Mouse (Mus musculus): Measurements from ENCODE around the gene Pkd1l1.

Gene Pkd1l1

DNA sequence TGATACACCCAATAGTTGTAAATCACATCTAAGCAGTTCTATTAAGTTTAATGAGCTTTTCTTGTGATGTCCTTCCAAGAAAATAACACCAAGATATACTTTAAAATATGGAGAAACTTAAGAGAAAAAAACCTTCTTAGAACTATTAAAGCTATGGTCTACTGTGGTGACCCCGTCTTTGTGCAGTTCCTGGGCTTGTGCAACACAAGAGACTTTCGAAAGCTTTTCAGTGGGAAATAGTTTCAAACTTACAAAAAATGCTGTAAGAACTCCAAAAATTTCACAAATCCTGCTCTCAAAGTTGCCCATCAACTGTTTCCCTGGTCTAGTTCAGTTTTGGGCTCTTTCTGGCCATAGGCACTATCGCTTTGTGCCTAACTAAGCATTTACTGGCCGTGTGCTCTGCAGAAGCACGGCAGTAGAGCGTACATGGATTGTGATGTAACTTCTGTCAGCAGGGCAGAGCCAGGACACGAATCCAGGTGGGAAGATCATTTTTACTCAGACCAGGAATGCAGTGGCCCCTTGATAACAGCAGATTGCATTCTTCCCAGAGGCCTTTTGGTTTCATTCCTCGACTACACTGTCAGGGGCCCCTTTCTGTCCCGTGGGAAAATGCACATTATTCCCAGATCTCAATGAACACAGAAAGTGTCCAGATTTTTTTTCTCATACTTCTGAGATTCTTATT lies 144.1 kb downstream of the Pkd1l1 start:
- in situ Hi-C loops (cut with MboI; ENCODE audit: low sequenced_read_pairs), result no loop called here

DNA sequence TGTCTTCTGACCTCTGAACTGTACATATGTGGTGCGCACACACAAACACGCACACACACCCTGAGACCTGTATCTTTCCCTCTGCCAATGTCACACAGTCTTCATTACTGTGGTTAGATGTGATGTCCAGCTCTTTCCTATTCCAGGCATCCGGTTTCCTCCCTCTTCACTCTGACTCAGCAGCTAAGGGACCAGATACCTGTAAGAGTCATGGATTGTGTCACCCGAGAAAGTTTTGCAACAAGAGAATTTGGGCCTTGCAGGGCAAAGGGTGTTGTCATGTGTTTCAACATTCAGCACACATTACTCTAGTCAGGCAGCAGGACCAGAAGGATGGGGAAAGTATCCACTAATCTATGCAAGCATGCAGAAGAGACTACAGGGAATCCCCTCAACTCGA lies 146.5 kb downstream of the Pkd1l1 start:
- in situ Hi-C loops (cut with MboI; ENCODE audit: low sequenced_read_pairs), result no loop called here

DNA sequence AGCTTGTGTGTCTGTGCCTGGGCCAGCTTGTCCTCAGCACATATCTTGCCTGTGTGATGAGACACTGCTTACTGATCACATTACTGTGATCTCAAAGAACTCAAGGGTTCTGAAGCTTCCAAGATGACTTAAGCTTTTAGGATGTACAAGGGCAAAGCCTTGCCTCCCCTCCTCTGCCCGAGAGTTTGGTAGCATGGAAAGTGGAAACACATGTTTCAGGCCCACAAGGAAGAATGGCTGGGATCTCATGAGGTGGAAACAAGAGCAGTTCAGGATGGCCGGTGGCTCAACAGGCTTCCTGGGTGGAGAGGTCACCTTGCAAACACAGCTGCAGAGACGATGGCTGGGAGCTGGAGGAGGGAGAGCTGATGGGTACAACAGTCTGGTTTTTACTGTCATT lies 147.0 kb downstream of the Pkd1l1 start:
- in situ Hi-C loops (cut with MboI; ENCODE audit: low sequenced_read_pairs), result no loop called here

DNA sequence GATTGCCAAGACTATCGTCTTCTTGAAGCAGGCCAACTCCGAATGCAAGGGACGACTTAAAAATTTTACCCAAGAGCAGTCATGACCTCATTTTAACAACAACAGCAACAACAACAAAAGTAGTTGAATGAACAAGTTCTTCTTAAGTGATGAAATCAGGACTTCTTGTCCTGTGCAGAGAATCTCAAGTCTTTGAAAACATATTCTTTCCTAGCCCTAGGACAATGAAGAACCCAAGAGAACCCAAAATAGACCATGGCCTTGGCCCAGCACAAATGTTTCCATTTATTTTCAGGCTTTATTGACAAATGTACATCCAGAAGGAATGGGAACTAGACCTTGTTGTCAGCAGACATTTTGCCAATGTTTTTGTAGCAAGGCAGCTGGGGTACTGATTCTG lies 147.7 kb downstream of the Pkd1l1 start:
- in situ Hi-C loops (cut with MboI; ENCODE audit: low sequenced_read_pairs), result no loop called here

DNA sequence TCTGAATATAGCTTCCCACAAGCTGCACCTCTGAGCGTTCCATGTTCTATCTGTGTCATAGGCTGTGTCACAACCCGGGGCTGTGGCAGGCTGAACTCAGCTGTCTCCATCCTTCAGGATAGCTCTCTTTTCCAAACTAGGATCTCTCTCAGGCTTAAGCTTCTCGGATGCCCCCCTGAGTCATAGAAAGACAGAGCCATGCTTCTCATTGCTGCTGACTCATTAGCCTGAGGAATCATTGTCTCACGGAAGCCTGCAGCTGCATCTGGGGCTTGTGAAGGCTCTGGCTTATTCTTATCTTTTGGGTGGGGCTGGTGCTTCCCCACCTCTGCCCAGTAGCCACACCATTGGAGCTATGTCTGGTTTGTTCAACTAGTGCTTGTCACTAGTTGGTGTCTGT lies 151.7 kb downstream of the Pkd1l1 start:
- in situ Hi-C loops (cut with MboI; ENCODE audit: low sequenced_read_pairs), result no loop called here

DNA sequence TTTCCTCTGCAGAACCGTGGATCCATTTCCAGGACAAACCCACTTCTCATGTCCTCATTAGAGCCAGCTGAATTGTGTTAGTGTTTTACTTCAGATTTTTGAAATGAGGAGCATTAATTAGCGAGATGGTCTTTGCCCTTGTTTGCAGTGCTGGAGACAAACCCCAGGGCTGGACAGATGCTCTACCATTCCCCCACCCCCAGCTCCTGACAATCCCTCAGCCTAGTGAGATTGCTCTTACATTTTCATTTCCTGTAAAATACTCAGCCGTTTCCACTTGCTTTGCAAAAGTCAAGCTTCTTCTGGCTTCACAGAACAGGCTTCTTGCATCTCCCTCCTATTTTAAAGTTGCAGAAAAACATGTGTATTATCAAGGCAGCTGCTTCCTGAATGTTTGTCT lies 155.7 kb downstream of the Pkd1l1 start:
- in situ Hi-C loops (cut with MboI; ENCODE audit: low sequenced_read_pairs), result no loop called here

DNA sequence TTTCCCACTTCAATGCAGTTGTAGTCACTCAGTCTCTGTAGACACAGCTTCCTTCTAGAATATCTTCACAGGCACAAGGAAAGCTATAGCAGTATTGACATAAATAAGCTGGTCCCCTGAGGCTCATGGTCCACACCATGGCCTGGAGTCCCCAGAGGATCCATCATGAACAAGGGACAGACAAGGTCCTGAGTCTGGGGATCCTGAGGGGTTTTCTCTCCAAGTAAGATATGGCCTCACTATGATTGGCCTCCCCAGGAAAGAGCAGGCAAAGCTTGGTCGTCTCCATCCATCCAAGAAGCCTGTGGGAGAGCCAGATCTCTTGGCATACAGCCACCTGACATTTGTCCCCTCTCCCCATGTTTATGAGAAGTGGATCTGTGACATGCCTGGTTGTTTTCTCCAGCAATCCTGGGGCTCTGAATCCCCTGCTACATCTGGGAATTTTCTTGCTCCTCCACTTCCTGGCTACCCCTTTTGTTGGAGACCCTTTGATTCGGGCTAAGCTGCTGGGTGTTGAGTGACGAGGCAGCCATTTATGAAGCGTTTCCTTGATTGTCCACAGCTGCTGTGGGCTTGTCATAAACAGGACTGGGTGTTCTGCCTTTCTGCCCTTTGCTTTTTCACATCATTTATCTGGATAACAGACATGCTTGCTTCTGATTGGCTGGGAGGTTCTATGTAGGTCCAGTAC lies 158.8 kb downstream of the Pkd1l1 start:
- in situ Hi-C loops (cut with MboI; ENCODE audit: low sequenced_read_pairs), result no loop called here

DNA sequence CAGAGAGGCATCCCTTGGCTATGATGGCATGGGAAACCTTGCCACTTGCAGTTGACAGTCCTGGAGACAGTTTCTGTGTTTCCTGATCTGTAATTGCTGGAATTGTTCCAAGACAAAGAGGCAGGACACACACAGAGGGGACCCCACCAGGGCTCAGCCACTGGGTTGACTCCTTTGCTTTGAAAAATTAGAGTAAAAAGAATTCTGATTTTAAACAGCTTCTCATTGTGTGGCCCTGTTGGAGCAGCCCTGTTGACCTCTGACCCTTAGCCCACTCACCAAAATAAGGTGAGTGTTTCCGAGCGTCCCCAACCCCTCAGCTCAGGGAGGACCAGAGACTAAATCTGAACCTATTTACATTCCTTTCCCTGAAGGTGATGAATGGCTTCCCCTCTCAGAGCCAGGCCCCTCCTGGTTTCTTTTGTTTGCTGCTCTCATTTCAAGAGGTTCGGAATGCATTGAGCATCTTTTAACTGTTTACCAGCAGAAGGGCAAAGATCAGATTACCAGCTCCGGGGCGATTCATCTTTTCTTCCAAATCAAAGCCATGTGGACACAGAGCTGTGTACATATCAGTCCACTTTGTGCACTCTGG lies 161.5 kb downstream of the Pkd1l1 start:
- in situ Hi-C loops (cut with MboI; ENCODE audit: low sequenced_read_pairs), result no loop called here

DNA sequence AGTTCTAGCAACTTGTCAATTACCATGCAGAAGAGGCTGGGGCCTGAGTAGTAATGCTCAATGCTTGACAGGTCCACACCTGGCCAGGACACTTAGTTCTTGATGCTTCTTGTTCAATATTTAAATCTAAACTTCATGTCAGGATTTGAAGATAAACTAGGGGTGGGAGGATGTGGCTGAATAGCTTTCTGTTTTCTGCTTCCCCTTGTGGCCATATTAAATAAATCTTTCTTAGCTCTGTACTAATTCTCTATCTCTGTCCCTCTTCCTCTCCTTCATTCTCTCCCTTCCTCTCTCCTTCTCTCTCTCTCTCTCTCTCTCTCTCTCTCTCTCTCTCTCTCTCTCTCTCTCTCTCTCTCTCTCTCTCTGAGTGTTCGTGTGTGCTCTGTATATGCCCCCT lies 163.4 kb downstream of the Pkd1l1 start:
- in situ Hi-C loops (cut with MboI; ENCODE audit: low sequenced_read_pairs), result no loop called here

DNA sequence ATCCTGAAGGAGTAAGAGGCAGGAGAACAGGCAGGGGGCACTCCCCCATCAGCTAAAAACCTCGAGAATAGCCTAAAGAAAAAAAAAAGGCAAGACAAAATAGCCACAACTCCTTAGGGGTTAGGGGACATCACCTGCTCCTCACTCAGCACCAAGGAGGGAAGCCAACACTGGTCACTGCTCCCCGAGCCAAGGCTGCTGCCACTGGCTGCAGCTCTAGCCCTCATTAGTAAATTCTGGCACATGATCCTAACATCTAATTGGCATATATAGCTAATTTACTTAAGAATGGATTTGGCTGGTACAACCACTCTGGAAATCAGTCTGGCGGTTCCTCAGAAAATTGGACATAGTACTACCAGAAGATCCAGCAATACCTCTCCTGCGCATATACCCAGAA lies 166.1 kb downstream of the Pkd1l1 start:
- in situ Hi-C loops (cut with MboI; ENCODE audit: low sequenced_read_pairs), result no loop called here

DNA sequence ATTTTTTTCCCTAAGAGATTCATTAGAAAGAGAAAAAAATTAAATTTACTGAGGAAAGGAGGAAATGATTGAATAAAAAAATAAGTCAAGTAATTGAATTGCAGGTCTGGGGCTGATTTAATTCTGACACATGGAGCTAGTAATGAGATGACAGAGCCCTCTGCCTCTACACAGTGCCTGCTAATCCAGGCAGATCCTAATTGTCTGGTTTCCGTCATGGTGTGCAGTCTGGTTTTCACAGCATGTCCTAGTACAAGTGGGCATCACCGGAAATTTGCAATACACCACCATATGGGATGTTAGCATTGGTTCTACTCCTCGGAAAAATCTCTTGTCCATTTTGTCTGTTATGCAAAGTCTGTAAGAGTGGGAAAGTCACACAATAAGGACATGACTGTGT lies 168.9 kb downstream of the Pkd1l1 start:
- in situ Hi-C loops (cut with MboI; ENCODE audit: low sequenced_read_pairs), result no loop called here

DNA sequence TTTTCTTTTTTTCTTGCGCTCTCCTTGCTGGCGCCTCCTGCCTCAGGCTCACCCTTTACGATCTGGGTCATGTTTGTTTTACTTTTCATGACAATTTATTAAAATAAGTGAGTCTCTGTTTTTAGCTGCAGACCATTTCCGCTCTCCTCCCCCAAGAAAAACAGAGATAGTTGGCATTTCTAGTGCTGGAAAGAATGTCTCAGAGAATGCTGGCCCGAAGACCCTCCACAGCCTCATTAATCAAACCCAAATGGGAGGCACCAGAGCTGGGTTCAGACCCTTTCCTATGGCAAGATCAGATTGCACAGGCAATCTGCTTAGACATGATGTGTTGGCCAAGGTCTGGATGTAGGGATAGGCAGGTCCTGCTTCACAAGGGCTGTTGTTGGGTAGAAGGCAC lies 175.6 kb downstream of the Pkd1l1 start:
- in situ Hi-C loops (cut with MboI; ENCODE audit: low sequenced_read_pairs), result no loop called here

DNA sequence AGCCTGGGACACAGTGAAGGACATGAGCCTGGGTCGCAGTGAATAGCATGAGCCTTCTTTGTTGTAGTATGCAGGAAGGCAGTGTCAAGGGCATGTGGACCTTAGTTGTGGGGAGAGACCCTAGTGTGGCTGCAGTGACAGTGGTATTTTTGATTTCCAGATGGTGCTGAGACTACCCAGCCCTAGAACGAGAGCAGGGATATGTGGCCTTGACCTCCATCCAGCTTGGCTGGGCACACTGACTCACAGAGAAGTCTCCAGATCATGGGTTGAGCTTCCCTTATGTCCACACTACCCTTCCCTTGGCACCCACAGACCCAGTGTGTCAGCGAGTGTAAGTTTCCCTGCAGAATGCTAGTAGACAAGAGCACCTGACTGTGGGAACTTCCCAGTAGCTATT lies 178.0 kb downstream of the Pkd1l1 start:
- in situ Hi-C loops (cut with MboI; ENCODE audit: low sequenced_read_pairs), result no loop called here

DNA sequence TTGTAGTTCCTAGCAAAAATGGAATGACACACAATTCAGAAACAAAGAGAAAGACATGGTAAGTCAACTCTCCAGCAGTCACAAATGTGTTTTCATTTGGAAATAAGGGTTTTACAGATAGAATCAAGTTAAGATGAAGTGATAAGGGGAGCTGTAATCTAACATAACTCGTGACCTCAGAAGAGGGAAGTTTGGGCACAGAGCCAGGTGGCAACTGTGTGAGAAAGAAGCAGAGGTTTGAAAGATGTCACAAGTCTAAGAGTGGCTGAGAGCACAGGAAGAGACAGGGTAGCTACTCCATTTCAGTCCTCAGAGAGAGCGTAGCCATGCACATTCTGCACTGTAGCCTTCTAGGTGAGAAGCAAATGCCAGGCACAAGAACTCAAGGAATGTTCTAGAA lies 180.9 kb downstream of the Pkd1l1 start:
- in situ Hi-C loops (cut with MboI; ENCODE audit: low sequenced_read_pairs), result no loop called here

DNA sequence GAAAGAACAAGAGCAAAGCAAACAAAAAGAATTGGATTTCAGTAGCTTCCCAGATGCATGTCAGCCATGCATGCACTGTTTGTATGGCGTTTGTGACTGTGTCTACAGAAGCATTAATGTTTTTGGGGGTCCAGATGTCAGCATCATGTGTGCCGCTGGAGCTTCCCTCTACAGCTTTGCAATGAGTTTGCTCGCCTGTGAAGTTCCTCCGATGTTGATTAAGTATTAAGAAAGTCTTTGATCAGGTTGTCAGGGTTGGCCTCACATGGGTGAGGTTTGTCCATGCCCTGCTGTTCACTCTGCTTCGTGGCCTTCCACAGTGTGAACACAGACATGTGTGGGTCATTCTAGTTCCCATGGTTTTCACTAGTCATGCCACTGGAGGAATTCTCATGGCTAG lies 183.9 kb downstream of the Pkd1l1 start:
- in situ Hi-C loops (cut with MboI; ENCODE audit: low sequenced_read_pairs), result no loop called here

DNA sequence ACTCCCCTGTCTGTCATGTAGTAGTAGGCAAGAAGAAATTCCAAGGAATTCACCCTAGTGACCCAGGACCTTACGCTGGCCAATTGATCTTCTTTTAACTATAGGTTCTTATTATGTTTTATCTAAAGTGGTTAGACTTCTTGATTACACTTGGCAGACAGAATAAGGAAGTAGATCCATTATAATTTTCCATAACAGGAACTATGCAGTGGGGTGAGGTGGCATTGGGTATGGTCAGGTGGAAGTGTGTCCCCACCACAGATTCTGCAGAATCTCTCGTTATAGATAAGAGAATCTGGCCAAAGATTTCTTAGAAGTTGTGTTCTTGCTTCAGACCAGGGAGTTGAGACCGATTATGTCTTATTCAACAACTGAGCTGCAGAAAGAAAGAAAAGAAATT lies 185.5 kb downstream of the Pkd1l1 start:
- in situ Hi-C loops (cut with MboI; ENCODE audit: low sequenced_read_pairs), result no loop called here

DNA sequence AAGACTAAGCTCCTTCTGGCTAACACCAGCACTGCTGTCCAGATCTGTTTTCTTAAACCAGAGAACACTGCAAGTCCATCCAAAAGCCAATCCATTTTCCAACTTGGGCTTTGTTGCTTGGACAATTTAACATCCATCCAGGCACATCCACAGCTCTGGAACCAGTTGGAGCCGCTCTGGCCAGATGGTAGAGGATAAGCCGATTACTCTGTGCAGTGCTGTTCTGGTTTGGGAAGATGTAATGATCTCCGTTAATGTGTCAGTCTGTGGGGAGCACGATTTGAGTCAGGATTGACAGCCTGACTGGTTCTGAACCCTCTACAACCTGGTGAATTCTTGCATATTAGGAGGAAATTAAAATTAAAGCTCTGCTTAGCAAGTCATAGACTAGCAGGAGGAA lies 188.7 kb downstream of the Pkd1l1 start:
- in situ Hi-C loops (cut with MboI; ENCODE audit: low sequenced_read_pairs), result no loop called here

DNA sequence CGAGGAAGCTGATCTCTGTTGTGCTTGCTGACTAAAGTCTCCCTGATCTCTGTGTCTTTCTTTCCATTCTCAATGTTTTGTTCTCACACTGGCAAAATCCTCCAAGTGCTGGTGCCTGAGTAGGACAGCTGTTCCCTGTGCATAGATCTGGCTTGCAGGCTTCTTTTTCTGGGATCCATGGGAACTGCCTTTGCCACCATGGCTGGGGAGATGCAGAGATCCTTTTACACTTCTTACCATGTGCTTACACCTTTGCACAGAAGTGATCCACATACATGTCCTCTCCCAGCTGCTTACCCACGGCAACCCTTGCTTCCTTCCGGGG lies 191.0 kb downstream of the Pkd1l1 start:
- in situ Hi-C loops (cut with MboI; ENCODE audit: low sequenced_read_pairs), result no loop called here

DNA sequence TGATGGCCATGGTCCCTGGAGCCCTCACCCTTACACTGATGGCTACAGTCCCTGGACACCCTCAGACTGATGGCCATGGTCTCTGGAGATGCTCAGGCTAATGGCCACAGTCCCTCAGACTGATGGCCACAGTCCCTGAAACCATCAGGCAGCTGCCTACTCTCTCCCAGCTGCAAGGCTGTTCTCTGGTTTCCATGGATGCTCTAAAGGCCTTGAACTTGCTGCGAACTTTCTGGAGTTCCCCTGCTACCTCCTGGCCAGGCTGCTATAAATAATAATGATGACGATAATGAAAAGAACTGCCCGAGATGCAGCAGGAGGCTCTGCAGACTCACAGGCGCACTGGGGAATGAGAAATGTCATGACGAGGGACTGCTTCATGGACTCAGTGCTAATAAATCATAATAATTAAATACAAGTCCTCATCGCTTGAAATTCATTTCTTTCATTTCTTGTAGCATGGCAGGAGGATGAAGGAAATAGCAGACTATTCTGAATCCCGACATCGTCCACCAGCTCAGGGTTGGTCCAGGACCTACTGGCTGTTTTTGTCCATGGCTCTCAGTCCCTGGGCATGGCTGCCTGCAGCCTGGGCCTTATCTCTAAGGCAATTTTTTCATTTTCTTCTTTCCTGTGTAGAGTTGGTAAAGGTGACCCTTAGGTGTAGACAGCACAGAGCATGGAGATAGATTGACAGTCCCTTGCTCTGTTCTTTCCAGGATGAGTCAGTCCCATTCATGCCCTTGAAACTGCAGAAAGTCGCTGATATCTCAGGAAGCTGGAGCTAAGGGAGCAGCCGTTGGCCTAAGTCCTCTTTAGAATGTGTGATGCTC lies 191.5 kb downstream of the Pkd1l1 start:
- in situ Hi-C loops (cut with MboI; ENCODE audit: low sequenced_read_pairs), result no loop called here

DNA sequence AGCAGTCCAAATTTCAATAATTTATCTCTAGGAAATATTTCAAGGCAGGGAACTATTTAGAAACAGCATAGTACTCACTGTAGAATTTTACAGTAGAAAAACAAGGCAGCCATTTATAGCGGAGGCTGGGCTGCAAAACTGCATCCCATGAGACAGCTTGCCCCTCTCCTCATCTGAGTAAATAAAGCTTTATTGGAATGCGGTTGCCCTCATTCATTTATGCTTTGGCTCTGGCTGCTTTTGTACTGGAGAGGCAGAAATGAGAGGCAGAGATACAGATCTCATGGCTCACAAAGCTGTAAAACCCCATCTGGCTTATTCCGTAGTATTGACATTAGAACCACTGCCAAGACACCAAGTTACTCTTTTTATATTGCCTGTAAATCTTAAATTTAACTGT lies 193.6 kb downstream of the Pkd1l1 start:
- in situ Hi-C loops (cut with MboI; ENCODE audit: low sequenced_read_pairs), result no loop called here
